Mouse (Mus musculus): ENCODE measurements around the gene Tsc22d4. TPM values are rescaled to one million over a fixed set of nuclear protein-coding genes. Genes with fewer than 3 reads are reported as not detected.
"Not testable (repeated sequence)": the region's sequence is repeated elsewhere in the genome, so short reads cannot be mapped to it uniquely, and the experiment has no call there.

The Tsc22d4 gene
- polyA plus RNA-seq, 1 experiment: 670 TPM

DNA sequence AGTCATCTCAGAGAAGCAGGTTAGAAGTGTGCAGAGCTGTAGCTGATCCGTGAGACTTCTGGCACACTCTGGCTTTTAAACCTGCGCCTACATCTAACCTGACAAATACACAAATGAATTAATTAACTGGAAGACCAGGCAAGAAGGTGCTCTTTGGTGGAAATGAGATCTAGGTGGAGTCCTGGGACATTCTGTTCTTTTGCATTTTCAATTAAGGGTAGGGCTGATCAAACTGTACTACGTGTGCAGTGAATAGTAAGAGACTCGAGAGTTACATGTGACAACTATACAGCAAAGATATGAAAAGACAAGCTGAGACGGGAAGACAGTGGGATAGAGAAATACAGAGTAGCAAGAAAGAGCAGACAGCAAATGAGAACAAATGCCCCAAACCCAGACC lies 32.1 kb upstream of the Tsc22d4 start:
- DNase-seq: no peak
- peaks cover 27% of the 10 kb centered on the region for H3K4me1 ChIP-seq (replicated peaks; ENCODE audit: control insufficient read depth, insufficient read depth, low read length)
- H3K27me3 ChIP-seq (ENCODE audit: control insufficient read depth, insufficient read depth, low read length): no peaks in the 10 kb centered on the region
- H3K4me3 ChIP-seq (ENCODE audit: control insufficient read depth, insufficient read depth, low read length): no peak overlapping the region
- TF ChIP-seq POLR2A (IDR thresholded peaks at IDR 0.05; ENCODE audit: control insufficient read depth, extremely low read depth, insufficient read depth, low read length, poor library complexity) (no peak), CTCF (IDR thresholded peaks at IDR 0.05; ENCODE audit: borderline replicate concordance, control insufficient read depth, extremely low read depth, insufficient read depth, low read length, poor library complexity) (no peak)
- H3K27ac ChIP-seq (ENCODE audit: control insufficient read depth, insufficient read depth, low read length): no peak overlapping the region
- no peaks in the 10 kb centered on the region for H3K36me3 ChIP-seq (ENCODE audit: control insufficient read depth, insufficient read depth, low read length)
- WGBS: 95% methylated on average over 5 of the region's 5 CpGs

GRCm38 (mm10) chr5:137715685-137716084 lies 29.8 kb upstream of the Tsc22d4 start:
- peaks cover 36% of the 10 kb centered on the region for H3K4me1 ChIP-seq (replicated peaks; ENCODE audit: control insufficient read depth, insufficient read depth, low read length)
- TF ChIP-seq POLR2A (IDR thresholded peaks at IDR 0.05; ENCODE audit: control insufficient read depth, extremely low read depth, insufficient read depth, low read length, poor library complexity) (no peak), CTCF (IDR thresholded peaks at IDR 0.05; ENCODE audit: borderline replicate concordance, control insufficient read depth, extremely low read depth, insufficient read depth, low read length, poor library complexity) (no peak)
- DNase-seq: no peak
- H3K36me3 ChIP-seq (ENCODE audit: control insufficient read depth, insufficient read depth, low read length): no peaks in the 10 kb centered on the region
- WGBS: 74% methylated on average over 8 of the region's 8 CpGs
- H3K27me3 ChIP-seq (ENCODE audit: control insufficient read depth, insufficient read depth, low read length): no peaks in the 10 kb centered on the region
- no peak overlapping the region for H3K4me3 ChIP-seq (ENCODE audit: control insufficient read depth, insufficient read depth, low read length)
- no peak overlapping the region; the same call in 1 of the 2 replicates for H3K27ac ChIP-seq (ENCODE audit: control insufficient read depth, insufficient read depth, low read length)

- no peaks in the 10 kb centered on the region for H3K36me3 ChIP-seq (ENCODE audit: control insufficient read depth, insufficient read depth, low read length)
- peaks cover 37% of the 10 kb centered on the region for H3K4me1 ChIP-seq (replicated peaks; ENCODE audit: control insufficient read depth, insufficient read depth, low read length)
- no peak overlapping the region for H3K4me3 ChIP-seq (ENCODE audit: control insufficient read depth, insufficient read depth, low read length)
- no peak for DNase-seq
- TF ChIP-seq CTCF (IDR thresholded peaks at IDR 0.05; ENCODE audit: borderline replicate concordance, control insufficient read depth, extremely low read depth, insufficient read depth, low read length, poor library complexity) (no peak), POLR2A (IDR thresholded peaks at IDR 0.05; ENCODE audit: control insufficient read depth, extremely low read depth, insufficient read depth, low read length, poor library complexity) (no peak)
- WGBS: 39% methylated on average over 8 of the region's 8 CpGs
- H3K27ac ChIP-seq (ENCODE audit: control insufficient read depth, insufficient read depth, low read length): no peak overlapping the region; the same call in 1 of the 2 replicates
- no peaks in the 10 kb centered on the region for H3K27me3 ChIP-seq (ENCODE audit: control insufficient read depth, insufficient read depth, low read length)
Observed at GRCm38 (mm10) chr5:137718020-137718790, 27.3 kb upstream of the Tsc22d4 start.

DNA sequence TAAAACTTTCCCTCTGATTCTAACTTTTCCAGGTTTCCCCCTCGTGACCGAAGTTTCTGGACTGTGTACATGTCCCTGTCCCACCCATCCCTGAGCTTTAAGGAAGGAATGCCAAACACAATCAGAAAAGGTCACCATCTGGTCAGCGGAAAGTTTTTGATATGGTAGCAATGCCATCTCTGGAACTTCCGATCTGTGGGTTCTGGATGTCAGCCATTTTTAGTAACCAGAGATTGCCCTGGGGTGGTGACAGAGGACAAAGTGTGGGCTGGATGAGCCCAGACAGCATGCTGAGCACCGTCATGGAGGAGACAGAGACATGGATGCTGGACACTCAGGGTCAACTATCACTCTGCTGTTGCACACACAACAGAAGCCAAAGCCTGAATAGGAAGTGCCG lies 26.4 kb upstream of the Tsc22d4 start:
- Histone ChIP-seq H3K4me1 (replicated peaks; ENCODE audit: control insufficient read depth, insufficient read depth, low read length) (peaks cover 37% of the 10 kb centered on the region), H3K27me3 (ENCODE audit: control insufficient read depth, insufficient read depth, low read length) (no peaks in the 10 kb centered on the region), H3K36me3 (ENCODE audit: control insufficient read depth, insufficient read depth, low read length) (no peaks in the 10 kb centered on the region), H3K27ac (ENCODE audit: control insufficient read depth, insufficient read depth, low read length) (no peak overlapping the region), H3K4me3 (ENCODE audit: control insufficient read depth, insufficient read depth, low read length) (no peak overlapping the region)
- no peak for DNase-seq
- TF ChIP-seq CTCF (IDR thresholded peaks at IDR 0.05; ENCODE audit: borderline replicate concordance, control insufficient read depth, extremely low read depth, insufficient read depth, low read length, poor library complexity) (no peak), POLR2A (IDR thresholded peaks at IDR 0.05; ENCODE audit: control insufficient read depth, extremely low read depth, insufficient read depth, low read length, poor library complexity) (no peak)
- 88% methylated on average over 6 of the region's 6 CpGs for WGBS

GRCm38 (mm10) chr5:137720558-137721164 lies 24.9 kb upstream of the Tsc22d4 start:
- H3K27ac ChIP-seq (ENCODE audit: control insufficient read depth, insufficient read depth, low read length); H3K4me3 ChIP-seq (ENCODE audit: control insufficient read depth, insufficient read depth, low read length); H3K36me3 ChIP-seq (ENCODE audit: control insufficient read depth, insufficient read depth, low read length); H3K27me3 ChIP-seq (ENCODE audit: control insufficient read depth, insufficient read depth, low read length): not testable (repeated sequence)
- WGBS: 13% methylated on average over 11 of the region's 16 CpGs
- DNase-seq: peak; percentile 82
- H3K4me1 ChIP-seq (replicated peaks; ENCODE audit: control insufficient read depth, insufficient read depth, low read length): peaks cover 34% of the 10 kb centered on the region

GRCm38 (mm10) chr5:137723840-137724239 lies 21.7 kb upstream of the Tsc22d4 start:
- H3K27ac ChIP-seq (ENCODE audit: control insufficient read depth, insufficient read depth, low read length): no peak overlapping the region
- no peak for TF ChIP-seq CTCF (IDR thresholded peaks at IDR 0.05; ENCODE audit: borderline replicate concordance, control insufficient read depth, extremely low read depth, insufficient read depth, low read length, poor library complexity)
- 57% methylated on average over 5 of the region's 5 CpGs for WGBS
- peaks cover 13% of the 10 kb centered on the region for H3K4me1 ChIP-seq (replicated peaks; ENCODE audit: control insufficient read depth, insufficient read depth, low read length)
- H3K36me3 ChIP-seq (ENCODE audit: control insufficient read depth, insufficient read depth, low read length): no peaks in the 10 kb centered on the region
- H3K4me3 ChIP-seq (ENCODE audit: control insufficient read depth, insufficient read depth, low read length): no peak overlapping the region
- DNase-seq: no peak
- H3K27me3 ChIP-seq (ENCODE audit: control insufficient read depth, insufficient read depth, low read length): no peaks in the 10 kb centered on the region
